Mouse (Mus musculus) hindbrain, postnatal 0 days (tissue): Measurements from ENCODE around the gene Gprasp1. TPM values are rescaled to one million over a fixed set of nuclear protein-coding genes. Genes with fewer than 3 reads are reported as not detected.

Source experiments
- ATAC-seq: fragments of 200-750 bp; cut with Nextera tagmentation; 2 replicates; pipeline ENCODE4 v1.8.0; 2017; ENCODE audit warnings: mild to moderate bottlenecking, moderate TSS enrichment, moderate library complexity
- DNase-seq: peaks from one replicate; pipeline ENCODE4 v3.0.0-alpha.2; 2015; ENCODE audit warnings: low spot score
- H3K27ac ChIP-seq: fragments of 300-500 bp; sonication (generic); 2 replicates; pipeline ENCODE4 v1.5.1; 2014; ENCODE audit warnings: mild to moderate bottlenecking
- H3K27me3 ChIP-seq: fragments of 300-500 bp; sonication (generic); 2 replicates; pipeline ENCODE4 v1.6.1; 2014; ENCODE audit warnings: low read length, mixed read lengths; ENCODE audit not compliant: insufficient read depth
- H3K36me3 ChIP-seq: fragments of 300-500 bp; sonication (generic); 2 replicates; pipeline ENCODE4 v1.6.1; 2014; ENCODE audit warnings: low read length, mixed read lengths; ENCODE audit not compliant: insufficient read depth
- H3K4me1 ChIP-seq: fragments of 300-500 bp; sonication (generic); 2 replicates; pipeline ENCODE4 v1.6.1; 2014; ENCODE audit warnings: antibody characterized with exemption, low read length, mixed read lengths; ENCODE audit not compliant: insufficient read depth
- H3K4me2 ChIP-seq: fragments of 300-500 bp; sonication (generic); 2 replicates; pipeline ENCODE4 v1.6.1; 2014; ENCODE audit warnings: low read depth, mild to moderate bottlenecking, low read length, moderate library complexity, mixed read lengths
- H3K4me3 ChIP-seq: fragments of 300-500 bp; sonication (generic); 2 replicates; pipeline ENCODE4 v1.5.1; 2014; ENCODE audit warnings: low read length
- H3K9ac ChIP-seq: fragments of 300-500 bp; sonication (generic); replicated peaks from 2 replicates; pipeline ENCODE4 v1.6.1; 2014; ENCODE audit warnings: mild to moderate bottlenecking, low read length, moderate library complexity, mixed read lengths
- H3K9me3 ChIP-seq: fragments of 300-500 bp; sonication (generic); 2 replicates; pipeline ENCODE4 v1.6.1; 2016; ENCODE audit warnings: low read length, mixed read lengths
- CTCF ChIP-seq: IDR thresholded peaks from 2 replicates; pipeline ENCODE4 v1.5.1; 2016; ENCODE audit warnings: antibody characterized with exemption, control low read depth, low read depth
- WGBS: fragments of 180-500 bp; shearing (Covaris S2); extraction: QIAGEN DNeasy Blood & Tissue Kit; methylation state at CpG from one replicate; pipeline ENCODE4 v1.1.7; 2014; 5-methylcytosine and 5-hydroxymethylcytosine counted together
- polyA plus RNA-seq: library from polyadenylated mRNA; unstranded; fragments of >200 nt; fragmentation: Nextera tagmentation; extraction: Ambion mirVana; gene quantifications from 2 replicates; pipeline ENCODE4 v1.2.1, GENCODE M21; 2015
- total RNA-seq: library from RNA; depleted of rRNA; stranded (reverse); fragments of >200 nt; gene quantifications from 2 replicates; pipeline ENCODE4 v1.2.3, GENCODE M21; 2014; rRNA removed

The Gprasp1 gene
- total RNA-seq (272 and 285 TPM in 2 replicates), polyA plus RNA-seq (214 and 231 TPM in 2 replicates)

DNA sequence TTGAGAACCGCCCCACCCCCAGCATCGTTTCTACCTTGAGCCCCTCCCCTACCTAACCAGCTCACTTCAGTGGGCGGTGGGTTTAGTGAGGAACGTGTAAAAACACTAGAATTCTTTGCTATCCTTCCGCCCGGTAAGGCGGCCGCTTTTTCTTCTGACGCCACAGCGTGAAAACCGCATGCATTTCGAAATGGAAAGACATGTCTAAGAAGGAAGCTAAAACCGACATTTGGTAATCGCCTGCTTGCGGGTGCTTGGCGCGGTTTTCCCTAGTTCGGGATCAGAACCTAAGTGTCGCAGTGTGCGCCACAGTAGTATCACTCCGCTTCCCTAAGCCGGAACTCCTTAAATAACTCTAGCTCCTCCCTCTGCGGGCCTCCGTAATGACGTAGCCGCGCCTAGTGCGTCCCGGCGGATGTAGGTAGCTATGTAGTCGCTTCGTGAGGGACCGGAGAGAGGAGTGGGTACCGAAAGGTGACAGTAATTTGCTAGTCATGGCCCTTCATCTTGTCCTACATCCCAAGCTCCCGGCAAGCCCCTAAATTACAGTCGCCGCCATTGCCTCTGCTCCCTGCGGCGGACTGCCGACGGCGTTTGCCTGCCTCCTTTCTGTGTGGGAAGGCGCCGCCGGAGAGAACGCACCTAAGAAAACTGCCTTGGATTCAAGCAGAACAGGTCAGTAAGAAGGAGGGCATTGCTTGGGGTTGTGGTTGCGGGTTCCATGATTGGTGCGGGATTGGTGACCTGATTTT lies at the start of gene Gprasp1, which contains the start of gene Armcx5:
Gprasp1 (plus strand) TSS at position 430 of the 752 bp plus-strand sequence.
Armcx5 (plus strand) TSS at position 430 of the 752 bp plus-strand sequence.
- no peak for TF ChIP-seq CTCF
- no peaks in the 10 kb centered on the region for H3K27me3 ChIP-seq
- no peaks in the 10 kb centered on the region for H3K4me1 ChIP-seq
- peak within 1 kb of the TSS; percentile 52 for H3K4me3 ChIP-seq
- H3K4me2 ChIP-seq: peak within 1 kb of the TSS; percentile 53
- DNase-seq: peak; percentile 95
- no peaks in the 10 kb centered on the region for H3K9me3 ChIP-seq
- 28% methylated on average over 48 of the region's 48 CpGs for WGBS
- H3K27ac ChIP-seq: peak within 1 kb of the TSS; percentile 86
- ATAC-seq: peak; percentile 98
- H3K36me3 ChIP-seq: no peaks in the 10 kb centered on the region
- H3K9ac ChIP-seq: peak within 1 kb of the TSS; percentile 56

- 71% methylated on average over 1 of the region's 1 CpGs for WGBS
- Histone ChIP-seq H3K4me3 (no peak within 1 kb of the TSS), H3K27me3 (no peaks in the 10 kb centered on the region)
Measured at GRCm38 (mm10) chrX:135693633-135694032, 48.9 kb upstream of the Gprasp1 start, which contains the start of gene Tcp11x2. Gene Tcp11x2 (minus strand): TSS chrX:135693790.

GRCm38 (mm10) chrX:135703111-135703510 lies 39.4 kb upstream of the Gprasp1 start:
- no peak for TF ChIP-seq CTCF
- no peak overlapping the region for H3K4me3 ChIP-seq
- no peak for DNase-seq
- no peak overlapping the region for H3K4me2 ChIP-seq
- H3K4me1 ChIP-seq: no peaks in the 10 kb centered on the region
- WGBS: 89% methylated on average over 1 of the region's 1 CpGs
- ATAC-seq: no peak
- H3K36me3 ChIP-seq: no peaks in the 10 kb centered on the region
- H3K27ac ChIP-seq: no peak overlapping the region
- H3K27me3 ChIP-seq: no peaks in the 10 kb centered on the region
- no peak overlapping the region for H3K9ac ChIP-seq
- H3K9me3 ChIP-seq: no peaks in the 10 kb centered on the region

More at GRCm38 (mm10) chrX:135693633-135694032, 48.9 kb upstream of the Gprasp1 start, which contains the start of gene Tcp11x2:
- no peak for TF ChIP-seq CTCF
- H3K4me2 ChIP-seq: no peak within 1 kb of the TSS
- no peak within 1 kb of the TSS for H3K9ac ChIP-seq
- DNase-seq: no peak
- H3K9me3 ChIP-seq: no peaks in the 10 kb centered on the region
- no peak for ATAC-seq
- no peaks in the 10 kb centered on the region for H3K4me1 ChIP-seq
- H3K36me3 ChIP-seq: no peaks in the 10 kb centered on the region
- no peak within 1 kb of the TSS for H3K27ac ChIP-seq

DNA sequence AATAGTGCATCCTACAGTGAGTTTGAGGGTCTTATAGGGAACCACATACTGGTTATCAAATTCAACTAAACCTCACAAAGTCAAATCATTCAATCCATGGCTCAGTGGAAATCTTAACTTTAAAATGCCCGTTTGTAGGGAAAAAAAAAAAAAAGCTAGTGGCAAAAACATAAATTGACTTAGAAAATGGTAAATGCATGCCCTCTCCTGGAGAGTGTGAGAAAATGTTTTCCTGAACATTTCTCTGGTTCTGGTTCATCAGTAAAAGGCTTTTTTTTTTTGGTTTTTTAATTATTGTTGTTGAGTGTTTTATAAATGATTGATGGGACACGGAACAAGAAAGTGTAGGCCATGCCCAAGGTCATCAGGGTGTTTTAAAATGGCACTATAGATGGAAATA lies 38.2 kb upstream of the Gprasp1 start:
- Histone ChIP-seq H3K4me2 (no peak overlapping the region), H3K9ac (no peak overlapping the region), H3K27me3 (no peaks in the 10 kb centered on the region), H3K9me3 (no peaks in the 10 kb centered on the region), H3K27ac (no peak overlapping the region), H3K4me1 (no peaks in the 10 kb centered on the region), H3K4me3 (no peak overlapping the region), H3K36me3 (no peaks in the 10 kb centered on the region)
- WGBS: 46% methylated on average over 2 of the region's 2 CpGs
- TF ChIP-seq CTCF: peak; percentile 44
- DNase-seq (peak; percentile 12), ATAC-seq (no peak)

DNA sequence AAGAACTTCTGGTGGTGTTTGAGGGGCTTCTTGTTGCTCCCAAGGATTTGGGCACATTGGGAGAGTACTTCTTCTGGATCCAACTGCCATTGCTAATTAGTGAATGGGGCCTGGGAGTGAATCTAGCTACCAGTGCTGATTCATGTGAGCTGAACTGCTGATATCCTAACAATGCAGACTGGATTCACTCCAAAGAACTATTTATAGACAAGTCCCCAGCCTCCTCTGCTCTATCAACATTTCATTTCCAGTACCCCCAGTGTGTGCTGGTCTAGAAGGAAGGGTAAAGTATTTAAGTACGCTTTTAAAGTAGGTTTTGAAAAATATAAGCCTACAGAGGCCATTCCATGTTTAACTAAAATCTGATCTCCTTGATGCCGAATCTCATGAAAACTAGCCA lies 29.7 kb upstream of the Gprasp1 start:
- DNase-seq (no peak), ATAC-seq (no peak)
- Histone ChIP-seq H3K9me3 (no peaks in the 10 kb centered on the region), H3K9ac (no peak overlapping the region), H3K4me1 (no peaks in the 10 kb centered on the region), H3K36me3 (no peaks in the 10 kb centered on the region), H3K27me3 (no peaks in the 10 kb centered on the region), H3K4me3 (no peak overlapping the region), H3K4me2 (no peak overlapping the region), H3K27ac (no peak overlapping the region)
- 87% methylated on average over 2 of the region's 2 CpGs for WGBS
- TF ChIP-seq CTCF: no peak

DNA sequence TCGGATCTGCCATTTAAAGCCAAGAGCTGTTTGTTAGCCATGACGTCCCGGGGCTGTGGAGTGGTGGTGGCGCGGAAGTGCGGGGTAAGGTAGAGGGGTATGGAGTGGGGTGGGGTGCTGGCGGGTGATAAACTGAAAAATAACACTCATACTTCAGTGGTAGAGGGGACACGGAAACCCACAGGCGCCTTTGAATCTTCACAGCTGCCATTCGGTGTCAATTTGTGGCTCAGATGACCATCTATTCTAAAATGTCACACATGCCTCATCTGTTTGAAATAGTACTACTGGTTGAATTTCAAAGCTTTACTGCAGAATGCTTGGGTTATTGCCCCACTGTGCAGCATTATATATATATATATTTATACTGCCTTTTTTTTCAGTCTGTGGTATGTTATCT lies 17.4 kb upstream of the Gprasp1 start, which contains the start of gene Tmsb15a:
Tmsb15a (minus strand) TSS at position 101 of the 400 bp plus-strand sequence.
- no peaks in the 10 kb centered on the region for H3K9me3 ChIP-seq
- H3K36me3 ChIP-seq: no peaks in the 10 kb centered on the region
- no peak within 1 kb of the TSS for H3K27ac ChIP-seq
- no peaks in the 10 kb centered on the region for H3K4me1 ChIP-seq
- H3K4me3 ChIP-seq: no peak within 1 kb of the TSS
- no peak within 1 kb of the TSS for H3K4me2 ChIP-seq
- DNase-seq: no peak
- 85% methylated on average over 10 of the region's 10 CpGs for WGBS
- no peaks in the 10 kb centered on the region for H3K27me3 ChIP-seq
- no peak within 1 kb of the TSS for H3K9ac ChIP-seq
- ATAC-seq: no peak
- no peak for TF ChIP-seq CTCF
